ENCODE assay signal across 8 mouse cellular contexts in genomic region chr7:127770039-127770905, GRCm38 (mm10). TPM values are rescaled to one million over a fixed set of nuclear protein-coding genes. Genes with fewer than 3 reads are reported as not detected.
DNase-seq lines count a peak whose midpoint lies in the region; ATAC-seq and TF ChIP-seq lines count a peak whose summit lies in the region.

No protein-coding gene starts in this region.

- peak overlapping the region; percentile 75 for H3K9ac ChIP-seq in kidney, postnatal 0 days (ENCODE audit: low read depth, low read length)

- H3K27me3 ChIP-seq in E14TG2a.4 (ENCODE audit: insufficient read depth, low read length) (no peaks in the 10 kb centered on the region), myocyte (ENCODE audit: control insufficient read depth, insufficient read depth, insufficient read length) (no peaks in the 10 kb centered on the region)
- H3K27me3 ChIP-seq in kidney, postnatal 0 days (ENCODE audit: insufficient read depth, low read length): no peaks in the 10 kb centered on the region

- H3K4me2 ChIP-seq in kidney, postnatal 0 days (ENCODE audit: low read length): peak overlapping the region; percentile 61
- peak overlapping the region; percentile 99 for H3K4me2 ChIP-seq in myocyte (ENCODE audit: low read depth)

- peak overlapping the region; percentile 74 for H3K27ac ChIP-seq in embryonic fibroblast, embryonic 13.5 days (ENCODE audit: insufficient read depth, low read length)
- peak overlapping the region; percentile 96 for H3K27ac ChIP-seq in kidney, postnatal 0 days

- intact Hi-C loops in left cerebral cortex, postnatal 4 days (cut with DNase I): no loop called here

- no peaks in the 10 kb centered on the region for H3K79me2 ChIP-seq in myocyte (ENCODE audit: control insufficient read depth, insufficient read depth)

- H3K36me3 ChIP-seq in E14TG2a.4 (ENCODE audit: insufficient read depth, low read length): peaks cover 50% of the 10 kb centered on the region
- peaks cover 10% of the 10 kb centered on the region; the same call in 1 of the 2 replicates for H3K36me3 ChIP-seq in kidney, postnatal 0 days (ENCODE audit: insufficient read depth, low read length)
- peaks cover 1% of the 10 kb centered on the region for H3K36me3 ChIP-seq in myocyte (ENCODE audit: control insufficient read depth, insufficient read depth)

- peak overlapping the region; percentile 25 for H3ac ChIP-seq in myocyte (ENCODE audit: control insufficient read depth, insufficient read length)

- peak; percentile 5; the same call in 1 of the 2 replicates for ATAC-seq in kidney, postnatal 0 days (replicated peaks; ENCODE audit: low FRiP score, low read depth)
- no peak for ATAC-seq in monocyte, adult 5-6 weeks (replicated peaks; ENCODE audit: insufficient number of reproducible peaks, low FRiP score, low TSS enrichment, poor library complexity, severe bottlenecking)

- under 1% methylated on average over 27 of the region's 27 CpGs for WGBS in kidney, postnatal 0 days

- no peaks in the 10 kb centered on the region for H3K9me3 ChIP-seq in E14TG2a.4 (ENCODE audit: low read length)
- no peaks in the 10 kb centered on the region for H3K9me3 ChIP-seq in kidney, postnatal 0 days (replicated peaks; ENCODE audit: low read length)

- TF ChIP-seq CTCF in E14TG2a.4 (conservative IDR thresholded peaks at IDR 0.05; ENCODE audit: low read length): no peak
- no peak for TF ChIP-seq CTCF in embryonic fibroblast, embryonic 13.5 days (IDR thresholded peaks at IDR 0.05; ENCODE audit: borderline replicate concordance, insufficient read depth, low read length)
- no peak for TF ChIP-seq CTCF in kidney, postnatal 0 days (IDR thresholded peaks at IDR 0.05; ENCODE audit: low read depth)

- H3K4me1 ChIP-seq in E14TG2a.4 (replicated peaks; ENCODE audit: low read depth, low read length): peaks cover 85% of the 10 kb centered on the region
- no peaks in the 10 kb centered on the region; the same call in none of the 2 replicates for H3K4me1 ChIP-seq in embryonic fibroblast, embryonic 13.5 days (ENCODE audit: control insufficient read depth, insufficient read depth, low read length)
- peaks cover 6% of the 10 kb centered on the region; the same call in 1 of the 2 replicates for H3K4me1 ChIP-seq in kidney, postnatal 0 days (replicated peaks; ENCODE audit: insufficient read depth, low read length)

- H3K4me3 ChIP-seq in E14TG2a.4 (replicated peaks; ENCODE audit: low read length) (peak overlapping the region; percentile 87), myocyte (peak overlapping the region; percentile 84)
- H3K4me3 ChIP-seq in embryonic fibroblast, embryonic 13.5 days (ENCODE audit: insufficient read depth, low read length): peak overlapping the region; percentile 81
- H3K4me3 ChIP-seq in kidney, postnatal 0 days (replicated peaks; ENCODE audit: low read depth, low read length): peak overlapping the region; percentile 62

- 0 out of 2 replicates have a peak, but pooled peaks have one; percentile 42 for TF ChIP-seq POLR2A in embryonic fibroblast, embryonic 13.5 days (IDR thresholded peaks at IDR 0.05; ENCODE audit: low read depth, low read length)
- TF ChIP-seq POLR2A in myocyte (IDR thresholded peaks at IDR 0.05; ENCODE audit: insufficient read length, low read depth): no peak

- DNase-seq in heart, adult 11 months: peak; percentile 96
- no peak for DNase-seq in heart, adult 8-10 months (ENCODE audit: low spot score)
- peak; percentile 41 for DNase-seq in kidney, postnatal 0 days (ENCODE audit: low spot score)
- DNase-seq in left cerebral cortex, postnatal 4 days: no peak

TF ChIP-seq in myocyte, 11 proteins besides CTCF, POLR2A, EP300 and RAD21:
- TF ChIP-seq POLR2AphosphoS2 (IDR thresholded peaks at IDR 0.05; ENCODE audit: insufficient read length, low read depth): no peak
- TF ChIP-seq REST (IDR thresholded peaks at IDR 0.05; ENCODE audit: insufficient read depth, insufficient read length): no peak
- no peak for TF ChIP-seq CEBPB (IDR thresholded peaks at IDR 0.05; ENCODE audit: insufficient read depth, poor library complexity, severe bottlenecking)
- no peak for TF ChIP-seq TCF3 (IDR thresholded peaks at IDR 0.05; ENCODE audit: insufficient read length, low read depth)
- no peak for TF ChIP-seq TCF12 (IDR thresholded peaks at IDR 0.05; ENCODE audit: insufficient read depth, poor library complexity, severe bottlenecking)
- TF ChIP-seq MYOG (IDR thresholded peaks at IDR 0.05; ENCODE audit: control insufficient read depth in 1 of 3, insufficient read depth in 1 of 3, insufficient read length in 2 of 3, low read depth in 2 of 3): no peak
- TF ChIP-seq E2F4 (IDR thresholded peaks at IDR 0.05; ENCODE audit: insufficient read depth): no peak
- TF ChIP-seq USF1 (IDR thresholded peaks at IDR 0.05; ENCODE audit: low read depth): no peak
- no peak for TF ChIP-seq SRF (IDR thresholded peaks at IDR 0.05; ENCODE audit: control insufficient read depth, insufficient read length, low read depth)
- TF ChIP-seq MAX (IDR thresholded peaks at IDR 0.05; ENCODE audit: low read depth): no peak

RNA-seq across cellular contexts. Expression of gene Orai3, which starts 0.7 kb away (rescaled TPM):
- 10 to 100 TPM; 20.0 to 26.6 (median 24.7) TPM for total RNA-seq in heart, adult 8-10 months (2022)
- 19.8 and 23.3 TPM in 2 replicates for polyA plus RNA-seq in embryonic fibroblast, embryonic 13.5 days (2011; ENCODE audit: insufficient read length, low read depth, missing spikeins)
- polyA plus RNA-seq in kidney, postnatal 0 days (2015; fragmentation: Nextera tagmentation; extraction: Ambion mirVana): 27.2 and 30.1 TPM in 2 replicates
- polyA plus RNA-seq in myocyte (2012; fragmentation: generic; extraction: Trizol): 16.3 TPM
- 10 to 100 TPM; 14.2 to 15.1 TPM for total RNA-seq in left cerebral cortex, postnatal 4 days (2021)
- total RNA-seq in monocyte, adult 5-6 weeks (2017): 31.9 to 44.5 TPM (median 35.2 TPM) in 3 replicates

RNA-seq across cellular contexts. Expression of gene Setd1a, which starts 6.2 kb away (rescaled TPM):
- 10 to 100 TPM; 15.4 to 23.1 (median 17.9) TPM for total RNA-seq in heart, adult 8-10 months (2022)
- 29.3 and 33.8 TPM in 2 replicates for polyA plus RNA-seq in embryonic fibroblast, embryonic 13.5 days (2011; ENCODE audit: insufficient read length, low read depth, missing spikeins)
- polyA plus RNA-seq in kidney, postnatal 0 days (2015; fragmentation: Nextera tagmentation; extraction: Ambion mirVana): 15.6 and 17.9 TPM in 2 replicates
- polyA plus RNA-seq in myocyte (2012; fragmentation: generic; extraction: Trizol): 13.7 TPM
- total RNA-seq in left cerebral cortex, postnatal 4 days (2021): 10 to 100 TPM; 46.2 to 47.4 TPM
- total RNA-seq in monocyte, adult 5-6 weeks (2017): 5.2 to 14.9 TPM (median 7.7 TPM) in 3 replicates

RNA-seq across cellular contexts. Expression of gene Gm49388, which starts 15.1 kb away (rescaled TPM):
- 1 to 10 TPM; 1.9 to 3.3 (median 2.7) TPM for total RNA-seq in heart, adult 8-10 months (2022)
- polyA plus RNA-seq in embryonic fibroblast, embryonic 13.5 days (2011; ENCODE audit: insufficient read length, low read depth, missing spikeins): not detected in 2 replicates
- polyA plus RNA-seq in kidney, postnatal 0 days (2015; fragmentation: Nextera tagmentation; extraction: Ambion mirVana): not detected in 2 replicates
- polyA plus RNA-seq in myocyte (2012; fragmentation: generic; extraction: Trizol): 1.4 TPM
- total RNA-seq in left cerebral cortex, postnatal 4 days (2021): 1 to 10 TPM; 2.2 to 3.1 TPM
- total RNA-seq in monocyte, adult 5-6 weeks (2017): 0.87 to 3.2 TPM (median 2.2 TPM) in 3 replicates

RNA-seq across cellular contexts. Expression of gene Fbxl19, which starts 25.9 kb away (rescaled TPM):
- total RNA-seq in heart, adult 8-10 months (2022): 1 to 10 TPM; 1.9 to 4.9 (median 3.2) TPM
- 16.0 and 17.8 TPM in 2 replicates for polyA plus RNA-seq in embryonic fibroblast, embryonic 13.5 days (2011; ENCODE audit: insufficient read length, low read depth, missing spikeins)
- 2.8 and 3.5 TPM in 2 replicates for polyA plus RNA-seq in kidney, postnatal 0 days (2015; fragmentation: Nextera tagmentation; extraction: Ambion mirVana)
- 11.9 TPM for polyA plus RNA-seq in myocyte (2012; fragmentation: generic; extraction: Trizol)
- 100 to 1,000 TPM; 143 to 148 TPM for total RNA-seq in left cerebral cortex, postnatal 4 days (2021)
- 2.1 to 8.5 TPM (median 3.1 TPM) in 3 replicates for total RNA-seq in monocyte, adult 5-6 weeks (2017)

RNA-seq across cellular contexts. Expression of gene Hsd3b7, which starts 30.1 kb away (rescaled TPM):
- 10 to 100 TPM; 11.8 to 14.5 (median 12.7) TPM for total RNA-seq in heart, adult 8-10 months (2022)
- 8.0 and 9.4 TPM in 2 replicates for polyA plus RNA-seq in embryonic fibroblast, embryonic 13.5 days (2011; ENCODE audit: insufficient read length, low read depth, missing spikeins)
- 28.3 and 28.8 TPM in 2 replicates for polyA plus RNA-seq in kidney, postnatal 0 days (2015; fragmentation: Nextera tagmentation; extraction: Ambion mirVana)
- polyA plus RNA-seq in myocyte (2012; fragmentation: generic; extraction: Trizol): 15.0 TPM
- total RNA-seq in left cerebral cortex, postnatal 4 days (2021): 1 to 10 TPM; 3.3 to 5.8 TPM
- total RNA-seq in monocyte, adult 5-6 weeks (2017): 8.6 to 11.1 TPM (median 9.4 TPM) in 3 replicates

Comparison
In these comparisons a context has a peak if more than half of its experiments do, and no peak if none do; other contexts are left out.
1. DNase-seq: peak in heart, adult 11 months (single experiment) and kidney, postnatal 0 days (single experiment); none in heart, adult 8-10 months (single experiment) and left cerebral cortex, postnatal 4 days (single experiment).
2. Peak in every context shown above with its lines, with median percentiles within 50 percentile points of each other: H3K4me3 ChIP-seq.